Mouse (Mus musculus) heart, postnatal 25 days (tissue): ENCODE data around the gene Rabepk. TPM values are rescaled to one million over a fixed set of nuclear protein-coding genes. Genes with fewer than 3 reads are reported as not detected.

Experiments
- DNase-seq: peaks from one replicate; pipeline ENCODE4 v3.0.0; 2022; ENCODE audit warnings: low spot score
- intact Hi-C: fragments of 180-260 bp; cut with DNase I; formaldehyde crosslinking; loops from one replicate; pipeline ENCODE4 v1.15.1; 2025
- total RNA-seq, 2 experiments: library from RNA; stranded (reverse); gene quantifications; 2 replicates each; pipeline ENCODE4 v1.2.3; 2021

Gene Rabepk
- total RNA-seq, 2 experiments from 2014 or later, result 11.3 to 15.5 TPM

DNA sequence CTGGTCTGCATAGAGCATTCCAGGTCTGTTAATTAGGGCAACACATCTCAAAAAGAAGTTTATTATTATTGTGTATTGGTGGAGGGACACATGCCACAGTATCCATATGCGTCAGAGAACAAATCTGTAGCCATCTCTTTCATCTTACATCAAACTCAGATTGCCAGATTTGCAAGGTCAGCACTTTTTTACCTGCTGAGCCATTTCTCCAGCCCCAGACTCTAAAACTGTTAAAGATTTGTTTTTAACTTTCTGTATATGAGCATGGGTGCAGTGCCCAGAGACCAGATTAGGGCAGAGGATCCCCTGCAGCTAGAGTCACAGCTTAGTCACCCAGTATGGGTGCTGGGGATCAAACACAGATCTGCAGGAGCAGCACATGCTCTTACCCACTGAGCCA, 63.1 kb downstream of the Rabepk start:
- intact Hi-C loops, result no loop called here
- DNase-seq, result no peak

Other genes with a start within 250 kb of the Rabepk start
- 10 to 100 TPM; 35.6 to 38.0 TPM for gene Gapvd1, start 44.7 kb downstream of the Rabepk start, total RNA-seq
- 100 to 1,000 TPM; 686 to 854 TPM for gene Hspa5, start 27.9 kb downstream of the Rabepk start, total RNA-seq
- 10 to 100 TPM; 41.9 to 45.2 TPM for gene Fbxw2, start 26.4 kb upstream of the Rabepk start, total RNA-seq
- not detected for gene Gm34653, start 33.1 kb upstream of the Rabepk start, total RNA-seq
- under 1 TPM; 0.57 to 0.98 TPM for gene Cutal, start 74.5 kb upstream of the Rabepk start, total RNA-seq
- gene Psmd5, start 75.1 kb upstream of the Rabepk start, total RNA-seq, result 10 to 100 TPM; 11.9 to 16.3 TPM
- gene Phf19, start 114.1 kb upstream of the Rabepk start, total RNA-seq, result 1 to 10 TPM in 1 of 2 experiments, under 1 TPM in 1; 0.70 to 1.1 TPM
- 1 to 10 TPM; 1.0 to 1.3 TPM for gene Traf1, start 161.9 kb upstream of the Rabepk start, total RNA-seq